Comparison of ENCODE assay signal across 15 mouse cellular contexts in genomic region chr8:111982116-111982515, GRCm38 (mm10). TPM values are rescaled to one million over a fixed set of nuclear protein-coding genes. Genes with fewer than 3 reads are reported as not detected.
DNase-seq lines count a peak whose midpoint lies in the region; ATAC-seq and TF ChIP-seq lines count a peak whose summit lies in the region.
"Had no signal": no experiment of that assay in that cellular context is flagged by ENCODE, and none has a peak within 500 bp of the region (broad histone marks: within the 10 kb centered on the region; RNA-seq: fewer than 3 reads in every experiment).

No protein-coding gene starts in this region.

- H3K4me1 ChIP-seq in kidney, adult 2 months (ENCODE audit: control insufficient read depth, insufficient read depth, low read length), result no peaks in the 10 kb centered on the region
- no peaks in the 10 kb centered on the region for H3K4me1 ChIP-seq in ES-Bruce4 (ENCODE audit: control insufficient read depth, insufficient read depth, low read length)
- H3K4me1 ChIP-seq: limb, embryonic 10.5 days; stomach, embryonic 15.5 days had no signal

- no peak overlapping the region for H3K9ac ChIP-seq in ES-Bruce4 (ENCODE audit: low read depth, poor library complexity, severe bottlenecking)
- H3K9ac ChIP-seq: stomach, embryonic 15.5 days had no signal

- TF ChIP-seq EP300 in ES-Bruce4 (IDR thresholded peaks at IDR 0.05; ENCODE audit: insufficient read depth, low read depth, low read length), result no peak

- intact Hi-C loops in left cerebral cortex, postnatal 25 days (cut with DNase I), result no loop called here

- TF ChIP-seq POLR2A in kidney, adult 2 months (IDR thresholded peaks at IDR 0.05; ENCODE audit: low read depth, low read length), result no peak
- no peak for TF ChIP-seq POLR2A in ES-Bruce4 (IDR thresholded peaks at IDR 0.05; ENCODE audit: insufficient read depth, low read length)

- TF ChIP-seq CTCF in kidney, adult 2 months (conservative IDR thresholded peaks at IDR 0.05; ENCODE audit: insufficient read depth, insufficient read length, low read depth, low read length), result peak; percentile 43; the same call in 1 of the 2 replicates
- TF ChIP-seq CTCF in ES-Bruce4 (IDR thresholded peaks at IDR 0.05; ENCODE audit: low read depth, low read length), result peak; percentile 84

- H3K36me3 ChIP-seq in kidney, adult 2 months (ENCODE audit: control insufficient read depth, insufficient read depth, low read length), result no peaks in the 10 kb centered on the region
- peaks cover 64% of the 10 kb centered on the region for H3K36me3 ChIP-seq in ES-Bruce4 (ENCODE audit: control insufficient read depth, insufficient read depth, low read length, poor library complexity, severe bottlenecking)

- ATAC-seq in megakaryocyte-erythroid progenitor cell, adult 5-6 weeks (replicated peaks; ENCODE audit: low FRiP score, low TSS enrichment, poor library complexity, severe bottlenecking), result peak; percentile 56; the same call in 1 of the 2 replicates
- ATAC-seq: inflammation-experienced regulatory T-cells, adult 6 months had no signal

- H3K27me3 ChIP-seq in kidney, adult 2 months (replicated peaks; ENCODE audit: control insufficient read depth, insufficient read depth, low read length), result no peaks in the 10 kb centered on the region
- no peaks in the 10 kb centered on the region for H3K27me3 ChIP-seq in ES-Bruce4 (ENCODE audit: control insufficient read depth, insufficient read depth, low read length, poor library complexity, severe bottlenecking)
- H3K27me3 ChIP-seq: stomach, embryonic 15.5 days had no signal

- DNase-seq in kidney, adult 2 months, result peak; percentile 13
- no peak for DNase-seq in kidney, postnatal 25 days
- peak; percentile 82 for DNase-seq in cerebellum, adult 9-11 months
- DNase-seq in left cerebral cortex, postnatal 25 days (ENCODE audit: low spot score in 2 of 2), result no peak
- no peak for DNase-seq in layer of hippocampus, adult 9-10 months (ENCODE audit: low spot score)
- DNase-seq in frontal cortex, postnatal 36 days (ENCODE audit: low spot score in 2 of 2), result no peak
- DNase-seq: heart, adult 11 months; midbrain, embryonic 14.5 days had no signal

- H3K27ac ChIP-seq in kidney, adult 2 months (ENCODE audit: insufficient read depth, low read depth, low read length), result no peak overlapping the region
- H3K27ac ChIP-seq in ES-Bruce4 (ENCODE audit: insufficient read depth, low read length), result no peak overlapping the region
- H3K27ac ChIP-seq: limb, embryonic 10.5 days; stomach, embryonic 15.5 days had no signal

- no peak overlapping the region for H3K4me3 ChIP-seq in kidney, adult 2 months (ENCODE audit: insufficient read depth, low read depth, low read length)
- no peak overlapping the region for H3K4me3 ChIP-seq in ES-Bruce4 (ENCODE audit: low read depth, low read length)
- H3K4me3 ChIP-seq: erythroblast, embryonic 14.5 days; limb, embryonic 10.5 days; stomach, embryonic 15.5 days had no signal

- no peaks in the 10 kb centered on the region for H3K9me3 ChIP-seq in ES-Bruce4 (replicated peaks; ENCODE audit: control insufficient read depth, insufficient read depth, low read length, poor library complexity, severe bottlenecking)
- H3K9me3 ChIP-seq: limb, embryonic 10.5 days; stomach, embryonic 15.5 days had no signal

- 71% methylated on average over 7 of the region's 7 CpGs for WGBS in kidney, adult 2 months

RNA-seq across cellular contexts. Expression of gene Adat1, which starts 10.0 kb away (rescaled TPM):
- 2.9 and 3.3 TPM in 2 replicates for polyA plus RNA-seq in kidney, adult 2 months (2012; rRNA removed)
- polyA plus RNA-seq in ES-Bruce4 (2011; ENCODE audit: insufficient read depth, insufficient read length, low read depth, missing spikeins), result 22.0 and 22.3 TPM in 2 replicates
- total RNA-seq in megakaryocyte-erythroid progenitor cell, adult 5-6 weeks (2014; fragmentation: Nextera tagmentation), result 14.0 and 23.7 TPM in 2 replicates
- 6.7 and 7.2 TPM in 2 replicates for total RNA-seq in megakaryocyte-erythroid progenitor cell, adult 5-6 weeks (2017)
- 1 to 10 TPM; 5.4 to 6.6 TPM for total RNA-seq in left cerebral cortex, postnatal 25 days (2021)
- polyA plus RNA-seq: erythroblast, embryonic 14.5 days had no signal

RNA-seq across cellular contexts. Expression of gene Kars, which starts 29.0 kb away (rescaled TPM):
- polyA plus RNA-seq in kidney, adult 2 months (2012; rRNA removed), result 48.4 and 55.4 TPM in 2 replicates
- polyA plus RNA-seq in ES-Bruce4 (2011; ENCODE audit: insufficient read depth, insufficient read length, low read depth, missing spikeins), result 306 and 325 TPM in 2 replicates
- 164 and 171 TPM in 2 replicates for total RNA-seq in megakaryocyte-erythroid progenitor cell, adult 5-6 weeks (2014; fragmentation: Nextera tagmentation)
- total RNA-seq in megakaryocyte-erythroid progenitor cell, adult 5-6 weeks (2017), result 220 and 274 TPM in 2 replicates
- total RNA-seq in left cerebral cortex, postnatal 25 days (2021), result 10 to 100 TPM; 67.3 to 71.2 TPM

RNA-seq across cellular contexts. Expression of gene Terf2ip, which starts 29.1 kb away (rescaled TPM):
- polyA plus RNA-seq in kidney, adult 2 months (2012; rRNA removed), result 9.0 and 9.3 TPM in 2 replicates
- 10.3 and 10.7 TPM in 2 replicates for polyA plus RNA-seq in ES-Bruce4 (2011; ENCODE audit: insufficient read depth, insufficient read length, low read depth, missing spikeins)
- total RNA-seq in megakaryocyte-erythroid progenitor cell, adult 5-6 weeks (2014; fragmentation: Nextera tagmentation), result 11.3 and 12.0 TPM in 2 replicates
- 14.5 and 16.8 TPM in 2 replicates for total RNA-seq in megakaryocyte-erythroid progenitor cell, adult 5-6 weeks (2017)
- 10 to 100 TPM; 35.4 to 36.3 TPM for total RNA-seq in left cerebral cortex, postnatal 25 days (2021)

RNA-seq across cellular contexts. Expression of gene Gm6793, which starts 32.7 kb away (rescaled TPM):
- 0.11 TPM in 1 of 2 replicates, not detected in the other for polyA plus RNA-seq in kidney, adult 2 months (2012; rRNA removed)
- 0.68 and 0.90 TPM in 2 replicates for polyA plus RNA-seq in ES-Bruce4 (2011; ENCODE audit: insufficient read depth, insufficient read length, low read depth, missing spikeins)
- total RNA-seq in megakaryocyte-erythroid progenitor cell, adult 5-6 weeks (2014; fragmentation: Nextera tagmentation), result not detected in 2 replicates
- total RNA-seq in megakaryocyte-erythroid progenitor cell, adult 5-6 weeks (2017), result not detected in 2 replicates
- under 1 TPM in 1 of 2 experiments, not detected in 1; 0.23 TPM for total RNA-seq in left cerebral cortex, postnatal 25 days (2021)
- total RNA-seq: adrenal gland, postnatal 4 days had no signal

RNA-seq across cellular contexts. Expression of gene Gabarapl2, which starts 41.6 kb away (rescaled TPM):
- 53.3 and 74.1 TPM in 2 replicates for polyA plus RNA-seq in kidney, adult 2 months (2012; rRNA removed)
- 64.2 and 66.4 TPM in 2 replicates for polyA plus RNA-seq in ES-Bruce4 (2011; ENCODE audit: insufficient read depth, insufficient read length, low read depth, missing spikeins)
- total RNA-seq in megakaryocyte-erythroid progenitor cell, adult 5-6 weeks (2014; fragmentation: Nextera tagmentation), result 42.6 and 55.5 TPM in 2 replicates
- total RNA-seq in megakaryocyte-erythroid progenitor cell, adult 5-6 weeks (2017), result 29.1 and 32.9 TPM in 2 replicates
- 100 to 1,000 TPM; 219 to 220 TPM for total RNA-seq in left cerebral cortex, postnatal 25 days (2021)

Comparison
In these comparisons a context has a peak if more than half of its experiments do, and no peak if none do; other contexts are left out.
1. DNase-seq: peak in kidney, adult 2 months (single experiment) and cerebellum, adult 9-11 months (single experiment); none in kidney, postnatal 25 days (0 of 2), left cerebral cortex, postnatal 25 days (0 of 2), layer of hippocampus, adult 9-10 months (single experiment) and frontal cortex, postnatal 36 days (0 of 2).